Mouse (Mus musculus): Measurements from ENCODE around the gene Srpr.
A peak's percentile ranks its signal among the peaks of the same experiment; 100 is the strongest.

GRCm38 (mm10) chr9:35188700-35189099 is 11.3 kb upstream of the Srpr start:
- TF ChIP-seq CTCF (IDR thresholded peaks at IDR 0.05; ENCODE audit: low read depth, low read length) (peak; percentile 6), POLR2A (IDR thresholded peaks at IDR 0.05; ENCODE audit: insufficient read depth, low read length) (no peak), EP300 (IDR thresholded peaks at IDR 0.05; ENCODE audit: insufficient read depth, low read depth, low read length) (no peak)

All from ES-Bruce4 (cell line).